Mouse (Mus musculus) thymus, postnatal 4 days (tissue): Measurements from ENCODE around the gene Ddo.

Experiments
- DNase-seq: peaks from one replicate; pipeline ENCODE4 v3.0.0; 2021

The Ddo gene

DNA sequence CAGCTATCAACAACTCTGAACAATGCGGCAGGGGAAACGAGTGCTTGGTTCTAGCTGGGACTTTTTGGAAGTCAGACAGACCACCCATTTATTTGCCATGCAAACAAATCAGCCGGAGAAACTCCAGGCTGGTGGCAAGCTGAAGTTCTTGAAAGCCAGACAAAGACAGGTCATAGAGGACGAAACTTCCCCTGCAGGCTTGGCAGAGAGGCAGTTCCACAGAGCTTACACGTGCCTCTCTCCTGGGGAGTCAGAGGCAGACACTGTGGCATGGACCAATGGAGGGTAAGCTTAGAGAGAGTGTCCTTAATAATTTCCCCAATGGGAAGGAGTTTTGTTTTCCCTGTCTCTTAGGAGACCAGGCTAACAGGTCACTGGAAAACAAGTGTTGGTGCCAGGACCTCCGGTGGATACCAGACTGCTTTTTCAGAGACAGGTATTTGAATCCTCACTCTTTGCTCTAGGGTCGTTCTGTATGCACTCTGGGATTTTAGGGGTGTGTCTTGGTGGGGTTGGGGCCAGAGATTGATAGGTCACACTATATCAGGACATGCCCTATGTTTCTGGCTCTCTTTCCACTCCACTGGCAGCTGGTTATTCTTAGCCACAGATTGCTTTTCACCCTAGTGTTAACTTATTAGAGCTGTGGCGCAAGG lies at the start of gene Ddo:
TSS of gene Ddo (plus strand) at position 356 of the 656 bp plus-strand sequence.
- no peak for DNase-seq

- peak; percentile 61 for DNase-seq
These were observed 46.1 kb upstream of the Ddo start for GRCm38 (mm10) chr10:40583584-40584255.

DNA sequence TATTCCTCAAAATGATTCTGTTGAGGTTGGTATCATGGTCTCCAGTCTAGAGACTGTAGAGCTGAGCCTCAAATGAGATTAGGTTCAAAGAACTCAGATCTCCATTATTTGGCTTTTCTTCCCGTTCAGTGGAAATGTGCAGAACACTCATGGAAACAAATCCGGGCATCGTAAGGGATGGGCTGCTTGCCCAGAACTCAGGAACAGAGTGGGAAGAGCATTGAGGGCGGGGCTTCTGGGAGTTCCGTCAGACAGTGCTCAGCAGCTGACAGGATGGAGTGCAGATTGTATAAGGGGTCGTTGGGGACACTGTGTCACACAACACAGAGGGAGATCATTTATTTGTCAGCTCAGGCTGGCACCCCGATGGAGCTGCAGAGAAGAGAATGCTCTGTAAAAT lies 37.6 kb upstream of the Ddo start:
- no peak for DNase-seq

DNA sequence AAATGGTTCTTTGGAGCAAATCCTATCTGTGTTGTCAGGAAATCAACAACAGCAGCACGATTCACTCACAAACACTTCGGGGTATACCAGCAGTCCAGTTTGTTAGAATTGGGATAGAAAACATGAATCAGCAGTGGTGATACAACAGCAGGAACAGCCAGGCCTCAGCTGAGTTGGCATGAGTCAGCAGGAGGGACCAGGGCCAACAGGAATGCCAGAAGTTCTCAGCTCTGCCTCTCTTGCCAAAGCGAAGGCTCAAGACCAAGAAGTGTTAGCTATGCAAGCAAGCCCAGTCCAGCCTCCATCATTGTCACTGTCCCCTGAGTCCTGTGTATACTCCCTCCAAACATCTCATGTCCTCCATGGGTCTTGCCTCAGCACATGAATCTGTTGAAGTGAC lies 32.6 kb upstream of the Ddo start:
- DNase-seq: no peak

- DNase-seq: no peak
These were observed 25.0 kb upstream of the Ddo start for GRCm38 (mm10) chr10:40604706-40605394.

GRCm38 (mm10) chr10:40617973-40618372 lies 11.8 kb upstream of the Ddo start:
- no peak for DNase-seq

DNA sequence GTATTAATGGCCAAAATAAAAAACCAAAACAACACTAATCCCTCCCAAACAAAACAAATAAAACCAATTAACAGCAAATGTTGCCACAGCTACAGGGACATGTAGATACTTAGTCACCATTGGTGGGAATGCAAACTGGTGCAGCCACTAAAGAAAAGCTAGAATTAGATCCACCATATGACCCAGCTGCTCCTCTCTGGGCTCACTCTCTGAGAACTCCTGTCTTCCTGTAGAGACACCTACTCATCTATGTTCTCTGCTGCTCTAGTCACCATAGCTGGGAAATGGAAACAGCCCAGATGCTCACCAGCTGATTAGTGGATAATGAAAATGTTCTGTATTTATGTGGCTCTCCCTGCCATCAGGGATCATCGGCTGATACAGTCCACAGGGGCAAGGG lies 10.1 kb upstream of the Ddo start:
- DNase-seq: no peak

DNA sequence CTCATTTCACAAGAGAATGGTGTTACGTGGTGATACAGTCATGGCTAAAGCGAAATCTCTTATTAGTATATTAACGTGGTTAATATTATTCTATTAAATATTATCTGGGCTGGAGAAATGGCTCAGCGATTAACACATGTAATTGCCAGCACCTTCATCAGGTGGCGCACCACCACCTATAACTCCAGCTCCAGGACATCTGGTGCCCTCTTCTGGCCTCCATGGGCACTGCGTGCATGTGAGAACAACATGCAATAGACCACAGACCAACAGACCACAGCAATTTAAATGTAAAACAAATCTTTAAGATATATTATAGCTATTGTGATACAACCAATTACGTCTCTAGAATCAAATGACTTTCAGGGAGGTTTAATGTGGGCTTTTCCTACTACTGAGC lies 671 bp upstream of the Ddo start:
- peak; percentile 82 for DNase-seq

GRCm38 (mm10) chr10:40630457-40630856 lies 646 bp downstream of the Ddo start:
- no peak for DNase-seq

DNA sequence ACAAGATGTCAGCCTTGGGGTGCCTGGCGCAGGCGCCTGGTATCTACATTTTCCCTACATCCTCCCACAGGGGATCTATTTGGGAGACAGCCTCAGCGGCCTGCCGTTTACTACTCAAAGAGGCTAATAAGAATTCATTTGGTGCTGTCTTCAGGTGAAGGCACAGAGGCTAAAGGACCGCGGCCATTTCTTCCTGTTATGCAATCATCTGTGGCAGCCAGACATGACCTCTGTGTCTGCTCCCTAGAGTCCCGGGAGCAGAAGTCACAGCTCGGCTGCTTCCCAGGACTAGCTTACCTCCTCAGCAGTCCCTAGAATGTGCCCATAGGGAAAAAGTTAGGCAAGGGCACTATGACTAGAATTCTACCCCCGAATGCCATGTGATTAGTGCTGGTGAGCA lies 1.1 kb downstream of the Ddo start:
- DNase-seq: no peak

DNA sequence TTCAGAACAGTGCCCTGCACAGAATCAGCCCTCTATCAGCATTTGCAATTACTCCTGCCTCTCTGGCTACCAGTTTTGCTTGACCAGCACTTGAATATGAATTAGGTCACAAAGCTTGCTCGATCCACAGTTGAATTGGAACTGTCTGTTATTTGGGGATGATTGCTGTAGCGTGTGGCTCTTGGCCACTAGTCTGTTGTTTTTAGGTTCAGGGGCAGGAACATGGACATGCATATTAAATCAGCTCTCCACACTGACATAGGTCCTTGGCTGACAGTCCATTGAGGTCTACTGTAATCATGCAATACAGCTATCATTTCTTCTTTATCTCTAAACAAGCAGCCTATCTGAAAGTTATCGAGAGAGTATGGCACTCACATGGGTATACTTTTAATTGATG lies 2.3 kb downstream of the Ddo start:
- DNase-seq: no peak

DNA sequence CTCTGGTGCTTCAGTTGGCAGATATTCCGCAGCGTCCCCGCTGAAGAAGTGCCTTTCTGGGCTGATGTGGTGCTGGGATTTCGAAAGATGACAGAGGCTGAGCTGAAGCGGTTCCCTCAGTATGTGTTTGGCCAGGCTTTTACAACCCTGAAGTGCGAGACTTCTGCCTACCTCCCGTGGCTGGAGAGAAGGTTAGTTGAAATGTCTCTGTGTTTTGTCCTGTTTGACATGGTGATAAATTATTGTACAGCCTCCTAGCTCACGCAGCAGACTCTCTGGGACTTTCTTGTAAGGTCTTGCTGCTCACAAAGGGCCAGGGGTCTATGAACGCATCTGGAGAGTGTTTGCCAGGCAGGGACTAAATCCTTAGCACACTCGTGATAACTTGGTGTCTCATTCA lies 7.5 kb downstream of the Ddo start:
- no peak for DNase-seq

DNA sequence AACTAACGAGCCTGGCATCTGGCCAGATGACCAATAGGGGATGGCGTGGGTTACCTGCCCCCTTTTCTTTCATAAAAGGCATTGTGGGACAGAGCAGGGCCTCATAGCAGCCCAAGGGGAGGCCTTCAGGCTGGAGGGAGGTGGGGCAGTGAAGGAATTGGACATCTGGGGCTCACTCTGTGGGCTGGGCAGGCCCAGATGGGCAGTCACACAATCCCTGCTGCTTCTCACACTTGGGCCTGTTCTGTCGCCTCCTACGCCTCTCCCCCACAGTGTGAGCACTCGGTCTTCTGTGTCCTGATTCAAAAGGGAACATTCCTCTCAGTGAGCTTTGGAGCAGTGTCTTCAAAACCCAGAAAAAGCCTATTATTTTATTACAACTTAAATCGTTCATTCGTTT lies 8.5 kb downstream of the Ddo start:
- no peak for DNase-seq

GRCm38 (mm10) chr10:40638823-40639819 lies 9.3 kb downstream of the Ddo start:
- no peak for DNase-seq

- DNase-seq: no peak
These were observed 10.6 kb downstream of the Ddo start for GRCm38 (mm10) chr10:40640406-40640805.

- no peak for DNase-seq
These were observed 12.1 kb downstream of the Ddo start for GRCm38 (mm10) chr10:40641901-40642300.

DNA sequence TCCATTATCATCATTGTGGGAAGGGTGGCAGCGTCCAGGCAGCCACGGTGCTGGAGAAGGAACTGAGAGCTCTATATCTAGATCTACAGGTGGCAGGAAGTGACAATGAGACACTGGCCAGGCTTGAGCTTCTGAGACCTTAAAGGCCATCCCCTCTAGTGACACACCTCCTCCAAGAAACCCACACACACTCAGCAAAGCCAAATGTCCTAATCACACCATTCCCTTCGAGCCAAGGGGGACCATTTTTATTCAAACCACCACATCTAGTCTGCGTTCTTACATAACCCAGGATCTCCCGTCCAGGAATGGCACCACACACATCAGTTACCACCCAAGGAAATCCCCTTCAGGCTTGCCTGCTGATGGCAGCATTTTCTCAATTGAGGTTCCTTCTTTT lies 13.3 kb downstream of the Ddo start:
- no peak for DNase-seq

DNA sequence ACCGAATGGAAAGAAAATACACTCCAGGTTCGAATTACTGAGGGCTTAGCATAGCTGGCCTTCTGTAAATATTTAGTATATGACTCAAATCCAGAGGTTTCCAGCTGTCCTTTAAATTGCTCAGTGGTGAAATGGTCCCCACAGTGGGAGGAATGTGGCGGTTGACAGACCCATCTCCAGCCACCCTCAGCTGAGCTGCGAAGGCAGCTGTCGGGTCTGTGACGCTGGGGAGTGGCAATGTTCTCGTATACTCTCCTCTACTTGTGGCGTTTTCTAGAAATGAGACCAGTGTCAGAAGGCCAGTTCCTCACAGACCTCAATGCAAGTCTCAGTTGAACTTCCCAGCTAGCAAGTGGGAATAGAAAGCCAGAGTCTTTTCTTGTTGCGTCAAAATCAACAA lies 14.6 kb downstream of the Ddo start:
- no peak for DNase-seq

DNA sequence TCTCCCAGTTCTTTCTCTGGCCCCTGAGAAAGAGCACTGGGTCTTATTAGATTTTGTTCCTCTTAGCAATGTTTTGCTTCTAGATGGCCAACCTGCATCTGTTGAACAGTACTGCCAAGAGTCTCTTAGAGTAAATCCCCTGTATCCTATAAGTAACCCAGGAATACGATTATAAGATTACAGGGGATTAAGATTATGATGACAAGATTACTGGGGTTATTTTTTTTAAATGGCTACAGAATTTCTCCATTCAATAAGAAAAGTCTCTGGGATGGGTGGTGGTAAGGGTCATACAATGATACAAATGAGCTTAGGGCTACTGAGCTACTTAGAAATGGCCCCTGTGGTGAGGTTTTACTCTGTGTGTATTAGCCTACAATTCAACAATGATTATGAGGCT lies 15.5 kb downstream of the Ddo start:
- DNase-seq: no peak

DNA sequence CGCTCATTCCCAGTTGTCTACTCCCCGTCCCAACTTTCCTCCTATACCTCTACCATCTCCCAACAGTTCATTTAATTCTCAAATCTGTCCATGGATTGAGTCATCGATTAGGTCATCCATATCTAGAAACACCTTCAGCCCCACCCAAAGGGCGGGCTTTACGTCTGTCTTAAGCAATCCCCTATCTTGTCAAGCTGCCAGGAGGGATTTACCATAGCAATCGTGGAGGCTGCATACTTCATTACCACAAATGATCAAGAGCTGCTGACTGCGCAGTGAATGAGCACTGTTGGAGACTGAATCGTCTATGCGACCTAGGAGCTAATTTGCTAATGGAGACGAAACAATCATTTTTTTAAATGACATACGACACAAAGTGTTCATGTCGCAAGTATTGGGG lies 19.0 kb downstream of the Ddo start:
- DNase-seq: no peak

- DNase-seq: no peak
These were observed 19.8 kb downstream of the Ddo start for GRCm38 (mm10) chr10:40649634-40650033.

DNA sequence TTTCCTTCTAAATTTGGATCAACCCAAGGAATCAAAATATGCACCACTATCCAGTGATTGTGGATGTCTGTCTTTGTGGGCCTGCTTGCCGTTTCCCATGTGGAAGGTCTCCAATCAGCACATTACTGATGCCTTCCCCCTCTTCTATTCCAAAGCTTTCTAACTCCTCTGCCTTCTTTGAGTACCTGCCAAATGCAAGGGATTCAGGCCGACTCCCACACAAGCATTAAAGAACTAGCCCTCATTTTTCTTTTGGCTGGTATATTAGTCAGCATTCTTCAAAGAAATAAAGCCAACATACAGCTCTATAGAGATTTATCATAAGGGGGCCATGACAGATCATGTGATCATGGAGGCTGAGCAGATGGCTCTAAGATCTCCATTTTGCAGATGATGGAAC lies 21.9 kb downstream of the Ddo start:
- DNase-seq: no peak

DNA sequence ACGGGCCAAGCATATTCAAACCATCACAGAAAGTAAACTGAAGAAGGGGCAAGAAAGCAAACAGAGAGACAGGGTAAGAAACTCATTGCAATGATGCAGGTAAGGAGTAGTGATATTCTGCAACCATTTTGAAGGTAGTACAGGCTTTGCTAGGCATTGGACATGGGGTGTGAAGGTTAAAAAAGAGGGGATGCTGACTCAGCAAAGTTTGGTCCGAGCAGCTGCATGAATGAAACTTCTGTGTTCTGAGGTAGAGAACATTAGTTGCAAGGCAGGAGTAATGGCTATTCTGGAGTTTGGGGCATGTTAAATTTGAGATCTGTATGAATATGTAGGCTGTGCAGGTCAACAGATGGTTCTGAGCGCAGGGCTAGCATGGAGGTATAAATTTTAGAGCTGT lies 35.5 kb downstream of the Ddo start:
- no peak for DNase-seq
